Mouse (Mus musculus) CD4-positive, CD25-positive, alpha-beta regulatory T cell, adult 4 months (primary cell): ENCODE measurements around the gene Rhbdl2. TPM values are rescaled to one million over a fixed set of nuclear protein-coding genes. Genes with fewer than 3 reads are reported as not detected.

Source experiments
- ATAC-seq: one replicate; pipeline ENCODE4 v1.8.0; 2017
- polyA plus RNA-seq, 2 experiments: library from polyadenylated mRNA; unstranded; fragments of 100-300 nt; shearing (Covaris generic); gene quantifications; one replicate each; pipeline ENCODE4 v1.2.1; 2017

Gene Rhbdl2
- under 1 TPM in 1 of 2 experiments, not detected in 1; 0.81 TPM for polyA plus RNA-seq

GRCm38 (mm10) chr4:123787191-123787985, at the start of gene Rhbdl2:
Rhbdl2 (plus strand) TSS chr4:123787874.
- ATAC-seq, result no peak

GRCm38 (mm10) chr4:123738708-123739107, 49.0 kb upstream of the Rhbdl2 start:
- ATAC-seq, result no peak

GRCm38 (mm10) chr4:123742891-123743290, 44.8 kb upstream of the Rhbdl2 start:
- ATAC-seq, result no peak

- ATAC-seq, result no peak
These were observed 42.4 kb upstream of the Rhbdl2 start for GRCm38 (mm10) chr4:123745221-123745775.

GRCm38 (mm10) chr4:123748726-123749415, 38.8 kb upstream of the Rhbdl2 start:
- ATAC-seq, result no peak

GRCm38 (mm10) chr4:123749484-123750130, 38.1 kb upstream of the Rhbdl2 start:
- peak; percentile 21 for ATAC-seq

GRCm38 (mm10) chr4:123750152-123750651, 37.5 kb upstream of the Rhbdl2 start, which contains the start of gene Akirin1:
Akirin1 (minus strand) TSS chr4:123750345.
- peak; percentile 95 for ATAC-seq

- ATAC-seq, result no peak
These were observed 36.9 kb upstream of the Rhbdl2 start for GRCm38 (mm10) chr4:123750707-123751312.

GRCm38 (mm10) chr4:123758306-123758705, 29.4 kb upstream of the Rhbdl2 start:
- no peak for ATAC-seq

GRCm38 (mm10) chr4:123765071-123765470, 22.6 kb upstream of the Rhbdl2 start:
- no peak for ATAC-seq

GRCm38 (mm10) chr4:123767807-123768206, 19.9 kb upstream of the Rhbdl2 start:
- ATAC-seq, result no peak

GRCm38 (mm10) chr4:123768234-123768633, 19.4 kb upstream of the Rhbdl2 start:
- no peak for ATAC-seq

GRCm38 (mm10) chr4:123792666-123793065, 5.0 kb downstream of the Rhbdl2 start:
- ATAC-seq, result no peak

- ATAC-seq, result no peak
These were observed 5.5 kb downstream of the Rhbdl2 start for GRCm38 (mm10) chr4:123793136-123793535.

- ATAC-seq, result no peak
These were observed 7.4 kb downstream of the Rhbdl2 start for GRCm38 (mm10) chr4:123795057-123795456.

- no peak for ATAC-seq
These were observed 9.7 kb downstream of the Rhbdl2 start for GRCm38 (mm10) chr4:123797403-123797802.

- ATAC-seq, result no peak
These were observed 10.2 kb downstream of the Rhbdl2 start for GRCm38 (mm10) chr4:123797856-123798255.

- ATAC-seq, result no peak
These were observed 16.0 kb downstream of the Rhbdl2 start for GRCm38 (mm10) chr4:123803642-123804041.

- ATAC-seq, result no peak
These were observed 20.6 kb downstream of the Rhbdl2 start for GRCm38 (mm10) chr4:123808304-123808703.

- no peak for ATAC-seq
These were observed 23.0 kb downstream of the Rhbdl2 start for GRCm38 (mm10) chr4:123810475-123811295.

GRCm38 (mm10) chr4:123812525-123812924, 24.9 kb downstream of the Rhbdl2 start:
- no peak for ATAC-seq
